Mouse (Mus musculus) adrenal gland, adult 2 months (tissue): ENCODE data around the gene Fhod1. TPM values are rescaled to one million over a fixed set of nuclear protein-coding genes. Genes with fewer than 3 reads are reported as not detected.

Source experiments
- DNase-seq: peaks from one replicate; pipeline ENCODE4 v3.0.0; 2021
- polyA plus RNA-seq: library from polyadenylated mRNA; depleted of rRNA; stranded (reverse); fragments of >200 nt; gene quantifications from 2 replicates; pipeline ENCODE4 v1.2.3, GENCODE M21; 2012
- total RNA-seq, 2 experiments: library from RNA; stranded (reverse); gene quantifications; 2 replicates each; pipeline ENCODE4 v1.2.3; 2021

Gene Fhod1
- total and polyA plus RNA-seq, 3 experiments = 7.6 to 16.5 (median 16.3) TPM

- DNase-seq = peak; percentile 35
Measured at GRCm38 (mm10) chr8:105317941-105318340, 29.8 kb downstream of the Fhod1 start.

- DNase-seq = no peak
Measured at GRCm38 (mm10) chr8:105315073-105315769, 32.5 kb downstream of the Fhod1 start.

- DNase-seq = no peak
Measured at GRCm38 (mm10) chr8:105313622-105314402, 33.9 kb downstream of the Fhod1 start.

- no peak for DNase-seq
Measured at GRCm38 (mm10) chr8:105312891-105313481, 34.8 kb downstream of the Fhod1 start.

GRCm38 (mm10) chr8:105311718-105312117 is 36.0 kb downstream of the Fhod1 start:
- no peak for DNase-seq

GRCm38 (mm10) chr8:105310118-105310517 is 37.6 kb downstream of the Fhod1 start:
- DNase-seq = no peak

GRCm38 (mm10) chr8:105309142-105309847 is 38.5 kb downstream of the Fhod1 start:
- no peak for DNase-seq

GRCm38 (mm10) chr8:105308428-105308827 is 39.3 kb downstream of the Fhod1 start:
- no peak for DNase-seq

GRCm38 (mm10) chr8:105307670-105308069 is 40.1 kb downstream of the Fhod1 start:
- no peak for DNase-seq

GRCm38 (mm10) chr8:105306146-105306691 is 41.5 kb downstream of the Fhod1 start:
- no peak for DNase-seq

GRCm38 (mm10) chr8:105305211-105306145 is 42.3 kb downstream of the Fhod1 start, which contains the start of gene Elmo3:
Elmo3 (plus strand) TSS chr8:105305601.
- peak; percentile 82 for DNase-seq

- DNase-seq = no peak
Measured at GRCm38 (mm10) chr8:105304325-105305210, 43.2 kb downstream of the Fhod1 start.

- DNase-seq = no peak
Measured at GRCm38 (mm10) chr8:105303874-105304273, 43.9 kb downstream of the Fhod1 start.

GRCm38 (mm10) chr8:105303396-105303795 is 44.4 kb downstream of the Fhod1 start:
- DNase-seq = no peak

GRCm38 (mm10) chr8:105299962-105300361 is 47.8 kb downstream of the Fhod1 start:
- no peak for DNase-seq

- no peak for DNase-seq
Measured at GRCm38 (mm10) chr8:105298351-105299252, 49.2 kb downstream of the Fhod1 start.

- peak; percentile 96 for DNase-seq
Measured at GRCm38 (mm10) chr8:105297511-105298192, 50.1 kb downstream of the Fhod1 start, which contains the start of gene E2f4. E2f4 (plus strand) TSS chr8:105297663.
